Mouse (Mus musculus) heart, postnatal 0 days (tissue): ENCODE measurements at regions not wholly inside any gene's neighbourhood (a gene's known extent, or its start where the extent isn't known, plus 50 kb on each side); places are given as distances from the start of the nearest gene placed in this dataset.

Experiments
- CTCF ChIP-seq: IDR thresholded peaks from 2 replicates; pipeline ENCODE4 v1.5.1; 2016; ENCODE audit warnings: antibody characterized with exemption, control low read depth, low read depth
- EP300 ChIP-seq: IDR thresholded peaks from 2 replicates; pipeline ENCODE4 v1.6.1; 2016; ENCODE audit warnings: antibody characterized with exemption, low read depth

DNA sequence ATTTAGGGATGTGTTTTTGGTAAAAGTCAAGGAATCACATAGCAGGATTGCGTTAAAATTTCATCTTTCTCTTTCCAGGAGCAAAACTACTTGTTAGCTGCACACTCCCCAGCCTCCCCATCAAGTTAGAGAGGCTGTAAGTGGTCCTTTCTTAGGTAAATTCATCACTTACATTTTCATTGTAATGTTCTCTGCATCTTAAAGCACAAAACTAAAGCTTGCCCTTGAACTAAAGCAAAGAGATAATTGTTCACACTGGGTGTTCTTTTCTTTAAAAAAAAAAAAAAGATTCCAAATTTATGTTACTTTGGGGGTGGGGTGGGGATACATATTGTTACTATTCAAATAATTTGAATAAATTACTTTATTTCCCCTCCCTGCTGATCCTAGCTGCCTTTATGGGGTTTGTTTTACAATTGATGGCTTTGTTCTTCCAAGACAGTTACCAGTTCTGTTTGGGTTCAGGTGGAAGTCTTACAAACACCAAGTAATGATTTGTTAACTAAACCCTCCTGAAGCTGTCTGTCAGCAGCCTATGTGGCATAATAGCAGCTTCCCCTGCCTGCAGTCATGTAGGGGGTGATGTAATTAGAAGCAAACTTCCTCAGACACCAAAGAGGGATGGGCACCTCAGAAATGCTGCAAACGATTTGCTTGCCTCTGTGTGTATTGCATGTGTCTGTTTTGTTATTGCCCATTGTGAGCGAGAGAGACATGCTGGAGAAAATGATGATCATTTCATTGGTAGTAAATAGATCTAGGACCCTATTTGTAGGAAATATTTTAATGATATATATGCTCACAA is 141.0 kb upstream of the Gm765 start:
- no peak for TF ChIP-seq CTCF
- TF ChIP-seq EP300 = no peak
